7 mouse cellular contexts compared by ENCODE assay signal in genomic region chr11:109995013-109995412, GRCm38 (mm10). TPM values are rescaled to one million over a fixed set of nuclear protein-coding genes. Genes with fewer than 3 reads are reported as not detected.
DNase-seq lines count a peak whose midpoint lies in the region; ATAC-seq and TF ChIP-seq lines count a peak whose summit lies in the region.

No protein-coding gene starts in this region.

- H3K4me2 ChIP-seq in intestine, embryonic 15.5 days (replicated peaks), result peak overlapping the region; percentile 76
- H3K4me2 ChIP-seq in limb, embryonic 14.5 days (replicated peaks; ENCODE audit: low read depth, low read length, severe bottlenecking), result peak overlapping the region; percentile 46
- peak overlapping the region; percentile 62 for H3K4me2 ChIP-seq in midbrain, postnatal 0 days (ENCODE audit: low read depth, low read length, poor library complexity, severe bottlenecking)

- H3K27ac ChIP-seq in intestine, embryonic 15.5 days, result no peak overlapping the region
- peak overlapping the region; percentile 2; the same call in 1 of the 2 replicates for H3K27ac ChIP-seq in limb, embryonic 14.5 days (replicated peaks; ENCODE audit: low read depth, low read length)
- 0 out of 2 replicates have a peak overlapping the region, but pooled peaks have one; percentile 18 for H3K27ac ChIP-seq in midbrain, postnatal 0 days (ENCODE audit: low read depth, low read length)

- no peak for TF ChIP-seq CTCF in midbrain, postnatal 0 days (IDR thresholded peaks at IDR 0.05)

- no peak for TF ChIP-seq POLR2A in limb, embryonic 14.5 days (IDR thresholded peaks at IDR 0.05; ENCODE audit: borderline replicate concordance, extremely low read depth, insufficient read depth, insufficient read length)

- no peaks in the 10 kb centered on the region for H3K36me3 ChIP-seq in intestine, embryonic 15.5 days
- H3K36me3 ChIP-seq in limb, embryonic 14.5 days (ENCODE audit: control insufficient read depth, insufficient read depth, low read length), result no peaks in the 10 kb centered on the region
- no peaks in the 10 kb centered on the region for H3K36me3 ChIP-seq in midbrain, postnatal 0 days (ENCODE audit: insufficient read depth, low read length)

- H3K4me1 ChIP-seq in intestine, embryonic 15.5 days (replicated peaks), result no peaks in the 10 kb centered on the region; the same call in 1 of the 2 replicates
- H3K4me1 ChIP-seq in limb, embryonic 14.5 days (ENCODE audit: control insufficient read depth, insufficient read depth, low read length), result peaks cover 7% of the 10 kb centered on the region; the same call in 1 of the 2 replicates
- H3K4me1 ChIP-seq in midbrain, postnatal 0 days (ENCODE audit: insufficient read depth, low read length), result no peaks in the 10 kb centered on the region

- ATAC-seq in granulocyte monocyte progenitor cell, adult 5-6 weeks (replicated peaks; ENCODE audit: poor library complexity, severe bottlenecking), result peak; percentile 70
- ATAC-seq in intestine, embryonic 15.5 days, result peak; percentile 64
- ATAC-seq in limb, embryonic 14.5 days (ENCODE audit: low FRiP score, low read depth), result peak; percentile 56
- ATAC-seq in midbrain, postnatal 0 days (ENCODE audit: low FRiP score), result no peak

- no peaks in the 10 kb centered on the region for H3K9me3 ChIP-seq in intestine, embryonic 15.5 days
- no peaks in the 10 kb centered on the region for H3K9me3 ChIP-seq in limb, embryonic 14.5 days (ENCODE audit: control insufficient read depth, low read length)
- no peaks in the 10 kb centered on the region for H3K9me3 ChIP-seq in midbrain, postnatal 0 days (ENCODE audit: low read length)

- WGBS in intestine, embryonic 15.5 days, result 1% methylated on average over 3 of the region's 3 CpGs
- 2% methylated on average over 3 of the region's 3 CpGs for WGBS in limb, embryonic 14.5 days
- 3% methylated on average over 3 of the region's 3 CpGs for WGBS in midbrain, postnatal 0 days

- no peak overlapping the region for H3K9ac ChIP-seq in intestine, embryonic 15.5 days
- H3K9ac ChIP-seq in limb, embryonic 14.5 days (ENCODE audit: low read depth, low read length, severe bottlenecking), result no peak overlapping the region
- no peak overlapping the region for H3K9ac ChIP-seq in midbrain, postnatal 0 days (replicated peaks; ENCODE audit: low read length, poor library complexity, severe bottlenecking)

- no peaks in the 10 kb centered on the region for H3K27me3 ChIP-seq in intestine, embryonic 15.5 days (replicated peaks)
- H3K27me3 ChIP-seq in limb, embryonic 14.5 days (ENCODE audit: control insufficient read depth, insufficient read depth, low read length), result no peaks in the 10 kb centered on the region
- H3K27me3 ChIP-seq in midbrain, postnatal 0 days (ENCODE audit: insufficient read depth, low read length), result no peaks in the 10 kb centered on the region

- DNase-seq in adipocyte (ENCODE audit: low spot score), result peak; percentile 46
- DNase-seq in cerebellum, postnatal 14 days, result peak; percentile 14 to 45
- DNase-seq in limb, embryonic 14.5 days (ENCODE audit: low spot score), result peak; percentile 38
- peak; percentile 62 for DNase-seq in midbrain, postnatal 0 days (ENCODE audit: low spot score)
- no peak for DNase-seq in thymus, postnatal 10 days (ENCODE audit: low spot score in 2 of 2)

- no peak overlapping the region for H3K4me3 ChIP-seq in intestine, embryonic 15.5 days (replicated peaks)
- peak overlapping the region; percentile 36 for H3K4me3 ChIP-seq in limb, embryonic 14.5 days (replicated peaks; ENCODE audit: low read length)
- H3K4me3 ChIP-seq in midbrain, postnatal 0 days (ENCODE audit: low read depth, low read length), result peak overlapping the region; percentile 39

RNA-seq across cellular contexts. Expression of gene Abca8b, which starts 0.6 kb away (rescaled TPM):
- 0.30 TPM in 1 of 2 replicates, not detected in the other for total RNA-seq in granulocyte monocyte progenitor cell, adult 5-6 weeks (2014; fragmentation: Nextera tagmentation)
- total RNA-seq in granulocyte monocyte progenitor cell, adult 5-6 weeks (2017), result 0.15 and 0.22 TPM in 2 replicates
- polyA plus RNA-seq in intestine, embryonic 15.5 days (2015; fragmentation: Nextera tagmentation; extraction: Ambion mirVana), result 0.67 and 0.73 TPM in 2 replicates
- polyA plus RNA-seq in limb, embryonic 14.5 days (2012; rRNA removed), result 4.9 and 5.2 TPM in 2 replicates
- polyA plus RNA-seq in limb, embryonic 14.5 days (2014; fragmentation: Nextera tagmentation; extraction: Ambion mirVana), result 2.5 and 2.7 TPM in 2 replicates
- 5.4 and 6.1 TPM in 2 replicates for total RNA-seq in midbrain, postnatal 0 days (2014; rRNA removed)
- 1.3 TPM in 2 replicates for polyA plus RNA-seq in midbrain, postnatal 0 days (2015; fragmentation: Nextera tagmentation; extraction: Ambion mirVana)

Comparison
In these comparisons a context has a peak if more than half of its experiments do, and no peak if none do; other contexts are left out.
1. DNase-seq: peak in adipocyte (single experiment), cerebellum, postnatal 14 days (2 of 2), limb, embryonic 14.5 days (single experiment) and midbrain, postnatal 0 days (single experiment); none in thymus, postnatal 10 days (0 of 2).
2. Peak in every context shown above with its lines, with median percentiles within 50 percentile points of each other: H3K4me2 ChIP-seq.